Mouse (Mus musculus) splenic B cell, adult 2 months (primary cell): ENCODE results near the gene Zfp488.

Experiments used
- DNase-seq: peaks from one replicate; pipeline ENCODE4 v3.0.0-alpha.2; 2011; ENCODE audit warnings: low read depth, low spot score
- H3K27me3 ChIP-seq: 2 replicates; pipeline ENCODE4 v1.6.1; 2012; ENCODE audit warnings: mild to moderate bottlenecking, low read length, moderate library complexity, mixed read lengths; ENCODE audit not compliant: control insufficient read depth, poor library complexity, insufficient read depth, severe bottlenecking
- H3K36me3 ChIP-seq: 2 replicates; pipeline ENCODE4 v1.6.1; 2012; ENCODE audit warnings: mild to moderate bottlenecking, low read length, moderate library complexity, mixed read lengths; ENCODE audit not compliant: control insufficient read depth, poor library complexity, insufficient read depth, severe bottlenecking

Gene Zfp488

GRCm38 (mm10) chr14:33972679-33973078, 5.9 kb downstream of the Zfp488 start:
- Histone ChIP-seq H3K36me3 (no peaks in the 10 kb centered on the region), H3K27me3 (no peaks in the 10 kb centered on the region)
- no peak for DNase-seq

DNA sequence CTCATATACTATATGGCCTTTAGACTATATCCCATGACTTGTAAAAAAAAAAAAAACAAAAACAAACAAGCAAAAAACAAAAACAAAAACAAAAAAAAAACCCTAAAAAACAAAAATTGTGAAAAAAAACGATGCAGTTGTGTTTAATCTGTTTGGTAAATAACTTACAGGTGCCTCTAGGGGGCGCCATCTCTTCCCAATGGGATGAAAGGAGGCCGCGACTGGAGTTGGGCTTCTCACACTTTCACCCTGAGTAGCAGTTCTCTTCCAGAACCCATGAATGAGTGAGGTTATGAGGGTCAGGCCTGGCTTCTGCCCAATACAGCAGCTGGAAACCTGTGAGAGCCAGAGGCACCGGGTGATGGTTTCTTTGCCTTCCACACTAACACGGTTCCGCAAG, 12.9 kb downstream of the Zfp488 start:
- DNase-seq = no peak
- no peaks in the 10 kb centered on the region for H3K36me3 ChIP-seq
- no peaks in the 10 kb centered on the region for H3K27me3 ChIP-seq

DNA sequence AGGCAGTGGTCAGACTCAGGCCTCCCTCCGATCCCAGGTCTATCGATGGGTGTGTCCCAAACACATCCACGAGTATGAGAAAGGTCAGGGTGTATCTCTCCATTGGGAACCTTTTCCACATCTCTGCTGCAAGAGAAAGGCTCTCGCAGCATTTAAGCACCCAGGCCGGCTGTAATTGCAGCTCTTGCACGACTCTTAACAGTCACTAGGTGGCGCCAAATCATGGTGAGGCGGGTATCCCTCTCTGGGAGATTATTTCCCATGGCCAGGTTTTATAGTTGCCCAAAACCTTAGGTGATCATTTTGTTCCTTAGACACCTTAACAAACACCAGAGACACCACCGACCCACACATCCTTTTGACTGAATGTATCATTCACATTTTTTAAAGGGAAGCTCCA, 19.2 kb downstream of the Zfp488 start:
- no peaks in the 10 kb centered on the region for H3K36me3 ChIP-seq
- DNase-seq = no peak
- H3K27me3 ChIP-seq = no peaks in the 10 kb centered on the region

DNA sequence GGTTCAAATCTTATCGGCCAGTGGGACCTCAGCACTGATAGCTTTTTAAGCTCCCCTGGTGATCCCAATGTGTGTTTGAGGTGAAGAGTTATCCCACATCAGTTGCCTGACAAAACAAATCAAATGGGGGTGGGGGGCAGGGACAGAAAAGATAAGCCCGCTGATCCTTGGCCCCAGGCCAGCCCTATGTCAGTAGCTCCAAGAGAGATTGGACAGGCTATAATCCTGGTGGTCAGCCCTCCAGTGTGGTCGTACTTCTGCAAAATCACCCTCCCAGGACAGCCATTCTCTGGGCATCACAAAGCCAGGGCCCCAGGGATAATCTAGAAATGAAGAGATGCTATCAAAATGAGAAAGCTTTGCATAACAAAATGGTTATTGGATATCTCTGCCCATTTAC, 19.7 kb downstream of the Zfp488 start:
- DNase-seq = no peak
- no peaks in the 10 kb centered on the region for H3K36me3 ChIP-seq
- H3K27me3 ChIP-seq = no peaks in the 10 kb centered on the region

- Histone ChIP-seq H3K36me3 (no peaks in the 10 kb centered on the region), H3K27me3 (no peaks in the 10 kb centered on the region)
- DNase-seq = no peak
These were observed 20.4 kb downstream of the Zfp488 start for GRCm38 (mm10) chr14:33958186-33958585.

DNA sequence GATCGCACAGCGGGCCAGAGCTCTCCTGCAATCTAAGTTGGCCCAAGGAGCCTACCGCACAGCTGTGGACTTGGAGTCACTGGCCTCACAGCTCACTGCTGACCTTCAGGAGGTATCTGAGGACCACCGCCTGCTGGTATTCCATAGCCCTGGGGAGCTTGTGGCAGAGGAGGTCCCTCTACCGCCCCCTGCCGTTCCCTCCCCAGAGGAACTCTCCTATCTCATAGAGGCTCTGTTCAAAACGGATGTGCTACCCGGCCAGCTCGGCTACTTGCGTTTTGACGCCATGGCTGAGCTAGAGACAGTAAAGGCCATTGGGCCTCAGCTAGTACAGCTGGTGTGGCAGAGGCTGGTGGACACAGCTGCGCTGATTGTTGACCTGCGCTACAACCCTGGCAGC, 22.5 kb downstream of the Zfp488 start:
- DNase-seq = no peak
- Histone ChIP-seq H3K36me3 (no peaks in the 10 kb centered on the region), H3K27me3 (no peaks in the 10 kb centered on the region)

DNA sequence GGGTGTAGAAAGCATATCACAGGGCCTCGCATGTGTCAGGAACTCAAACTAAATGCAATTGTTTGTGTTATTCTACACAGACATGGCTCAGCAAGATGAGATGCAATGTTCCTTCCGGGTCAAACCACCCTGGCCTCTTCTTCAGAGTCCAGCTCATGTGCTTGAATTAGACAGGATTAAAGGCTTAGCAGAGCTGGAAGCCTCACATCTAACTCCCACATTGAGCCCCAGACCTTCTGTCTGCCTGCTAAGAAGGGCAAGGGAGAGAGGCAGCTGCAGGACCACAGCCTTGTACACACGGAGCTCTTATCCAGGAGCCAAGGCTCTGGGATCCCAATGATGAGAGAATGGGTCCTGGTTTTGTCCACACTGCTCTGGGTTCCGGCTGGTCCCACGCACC, 24.8 kb downstream of the Zfp488 start, which contains the start of gene Rbp3:
TSS of gene Rbp3 (plus strand) at position 243 of the 400 bp plus-strand sequence.
- Histone ChIP-seq H3K36me3 (no peaks in the 10 kb centered on the region), H3K27me3 (no peaks in the 10 kb centered on the region)
- DNase-seq = no peak

- no peak for DNase-seq
- H3K27me3 ChIP-seq = no peaks in the 10 kb centered on the region
- H3K36me3 ChIP-seq = no peaks in the 10 kb centered on the region
These were observed 26.2 kb downstream of the Zfp488 start for GRCm38 (mm10) chr14:33952233-33952981.

DNA sequence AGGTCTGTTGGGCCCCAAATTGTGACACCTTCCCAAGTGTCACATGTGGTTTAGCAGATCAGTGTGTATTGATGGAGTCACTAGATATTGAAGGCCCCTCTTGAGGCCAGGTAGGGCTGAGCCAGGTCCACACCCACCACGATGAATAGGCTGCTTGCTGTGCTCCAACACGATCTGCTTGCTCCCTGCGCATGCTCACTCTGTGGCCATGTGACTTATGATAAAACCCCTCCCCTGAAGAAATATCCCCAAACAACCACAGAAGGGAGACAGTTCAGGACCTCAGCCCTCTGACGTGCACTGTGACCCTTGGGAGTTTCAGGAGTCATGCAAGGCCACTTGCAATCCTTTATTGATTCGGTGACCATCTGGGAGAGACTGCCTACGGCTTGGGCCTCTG, 32.4 kb downstream of the Zfp488 start:
- DNase-seq = no peak
- Histone ChIP-seq H3K27me3 (no peaks in the 10 kb centered on the region), H3K36me3 (no peaks in the 10 kb centered on the region)

- H3K27me3 ChIP-seq = no peaks in the 10 kb centered on the region
- H3K36me3 ChIP-seq = no peaks in the 10 kb centered on the region
- no peak for DNase-seq
These were observed 36.3 kb downstream of the Zfp488 start for GRCm38 (mm10) chr14:33942222-33942621.

GRCm38 (mm10) chr14:33940739-33941138, 37.8 kb downstream of the Zfp488 start, which contains the start of gene Gdf2:
TSS of gene Gdf2 (plus strand) at chr14:33941039.
- DNase-seq = no peak
- H3K36me3 ChIP-seq = no peaks in the 10 kb centered on the region
- no peaks in the 10 kb centered on the region for H3K27me3 ChIP-seq

GRCm38 (mm10) chr14:33939117-33939516, 39.4 kb downstream of the Zfp488 start:
- Histone ChIP-seq H3K27me3 (no peaks in the 10 kb centered on the region), H3K36me3 (no peaks in the 10 kb centered on the region)
- DNase-seq = no peak

DNA sequence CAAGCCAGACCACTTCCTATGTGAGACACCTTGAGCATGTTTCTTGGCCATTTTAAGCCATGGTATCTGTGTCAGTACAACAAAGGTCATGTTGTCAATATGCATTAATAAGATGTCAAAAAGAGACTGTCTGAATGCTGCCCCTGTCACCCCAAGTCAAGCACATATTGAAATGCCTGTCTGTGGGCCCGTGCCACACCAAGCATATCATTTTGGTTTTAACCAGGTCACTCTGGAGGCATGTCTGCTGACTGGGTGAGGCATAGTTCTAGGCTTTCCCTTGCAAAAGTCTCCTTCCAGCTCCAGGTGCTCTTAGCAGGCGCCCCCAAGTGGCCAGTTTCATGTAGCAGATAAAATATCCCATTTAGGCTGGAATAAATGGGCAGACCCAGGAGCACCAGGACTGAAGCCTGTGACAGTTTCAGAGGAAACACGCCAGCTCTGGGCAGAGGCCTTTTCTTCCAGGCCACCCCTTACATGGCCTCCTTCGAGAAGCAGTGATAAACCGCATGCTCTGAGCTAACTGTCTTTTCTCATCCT, 44.7 kb downstream of the Zfp488 start:
- Histone ChIP-seq H3K36me3 (no peaks in the 10 kb centered on the region), H3K27me3 (no peaks in the 10 kb centered on the region)
- DNase-seq = no peak

- Histone ChIP-seq H3K36me3 (no peaks in the 10 kb centered on the region), H3K27me3 (no peaks in the 10 kb centered on the region)
- no peak for DNase-seq
These were observed 45.4 kb downstream of the Zfp488 start for GRCm38 (mm10) chr14:33932935-33933703.

GRCm38 (mm10) chr14:33931853-33932252, 46.7 kb downstream of the Zfp488 start:
- H3K27me3 ChIP-seq = no peaks in the 10 kb centered on the region
- H3K36me3 ChIP-seq = no peaks in the 10 kb centered on the region
- DNase-seq = no peak
